Mouse (Mus musculus): ENCODE results near the gene Podn. TPM values are rescaled to one million over a fixed set of nuclear protein-coding genes. Genes with fewer than 3 reads are reported as not detected.

The Podn gene
- total and polyA plus RNA-seq, 3 experiments, result 0.04 TPM; not detected in 2

- TF ChIP-seq GATA1 (IDR thresholded peaks at IDR 0.05; ENCODE audit: low read depth, low read length) (no peak), EP300 (IDR thresholded peaks at IDR 0.05; ENCODE audit: low read depth in 1 of 2, low read length in 2 of 2) (no peak), CHD1 (IDR thresholded peaks at IDR 0.05; ENCODE audit: low read depth, low read length) (no peak)
- Histone ChIP-seq H3K9me3 (replicated peaks; ENCODE audit: insufficient read depth, low read length) (no peaks in the 10 kb centered on the region), H3K4me3 (ENCODE audit: control insufficient read depth in 1 of 2, insufficient read depth in 1 of 2, low read depth in 2 of 2, low read length in 2 of 2) (no peak overlapping the region), H3K36me3 (ENCODE audit: control insufficient read depth in 1 of 2, insufficient read depth in 2 of 2, low read length in 2 of 2) (peaks cover 0 to 10% of the 10 kb centered on the region in 2 experiments; a peak in 2 of 4 replicates), H3K79me2 (ENCODE audit: control insufficient read depth, insufficient read depth, low read length, poor library complexity) (no peaks in the 10 kb centered on the region), H3K9ac (ENCODE audit: control insufficient read depth, low read depth, low read length, poor library complexity, severe bottlenecking) (no peak overlapping the region), H3K27me3 (ENCODE audit: control insufficient read depth in 1 of 2, insufficient read depth in 2 of 2, low read length in 2 of 2) (no peaks in the 10 kb centered on the region; a peak in 1 of 4 replicates), H3K4me1 (ENCODE audit: control insufficient read depth in 1 of 2, insufficient read depth in 2 of 2, low read length in 2 of 2) (peaks cover 0 to 14% of the 10 kb centered on the region in 2 experiments; a peak in 2 of 4 replicates), H3K27ac (ENCODE audit: control insufficient read depth, low read depth, low read length) (no peak overlapping the region)
- no peak for DNase-seq (ENCODE audit: low read depth, low spot score)
Observed at GRCm38 (mm10) chr4:107979530-107979929, 116.7 kb downstream of the Podn start.

- Histone ChIP-seq H3K27me3 (ENCODE audit: control insufficient read depth in 1 of 2, insufficient read depth in 2 of 2, low read length in 2 of 2) (peaks cover 1 to 2% of the 10 kb centered on the region in 2 experiments; a peak in 2 of 4 replicates), H3K36me3 (ENCODE audit: control insufficient read depth in 1 of 2, insufficient read depth in 2 of 2, low read length in 2 of 2) (peaks cover 0 to 10% of the 10 kb centered on the region in 2 experiments; a peak in 2 of 4 replicates), H3K27ac (ENCODE audit: control insufficient read depth, low read depth, low read length) (no peak overlapping the region), H3K4me1 (ENCODE audit: control insufficient read depth in 1 of 2, insufficient read depth in 2 of 2, low read length in 2 of 2) (peaks cover 0 to 14% of the 10 kb centered on the region in 2 experiments; a peak in 2 of 4 replicates), H3K79me2 (ENCODE audit: control insufficient read depth, insufficient read depth, low read length, poor library complexity) (no peaks in the 10 kb centered on the region), H3K9me3 (replicated peaks; ENCODE audit: insufficient read depth, low read length) (no peaks in the 10 kb centered on the region), H3K9ac (ENCODE audit: control insufficient read depth, low read depth, low read length, poor library complexity, severe bottlenecking) (no peak overlapping the region), H3K4me3 (ENCODE audit: control insufficient read depth in 1 of 2, insufficient read depth in 1 of 2, low read depth in 2 of 2, low read length in 2 of 2) (no peak overlapping the region)
- no peak for DNase-seq (ENCODE audit: low read depth, low spot score)
- no peak for TF ChIP-seq CHD2 (IDR thresholded peaks at IDR 0.05; ENCODE audit: low read length)
- TF ChIP-seq MAZ (IDR thresholded peaks at IDR 0.05; ENCODE audit: low read depth, low read length), result no peak
- no peak for TF ChIP-seq MYC (IDR thresholded peaks at IDR 0.05; ENCODE audit: low read depth, low read length)
- no peak for TF ChIP-seq CTCF (IDR thresholded peaks at IDR 0.05 in 2 of 3, conservative IDR thresholded peaks at IDR 0.05 in 1 of 3; ENCODE audit: control insufficient read depth in 1 of 3, insufficient read depth in 1 of 3, low read depth in 2 of 3, low read length in 3 of 3, poor library complexity in 1 of 3, severe bottlenecking in 1 of 3)
- no peak for TF ChIP-seq ZNF384 (IDR thresholded peaks at IDR 0.05; ENCODE audit: low read depth, low read length)
- no peak for TF ChIP-seq MYB (IDR thresholded peaks at IDR 0.05; ENCODE audit: low read depth, low read length)
- no peak for TF ChIP-seq ELF1 (IDR thresholded peaks at IDR 0.05; ENCODE audit: low read depth, low read length)
- TF ChIP-seq USF1 (IDR thresholded peaks at IDR 0.05; ENCODE audit: low read depth, low read length), result no peak
- TF ChIP-seq SIN3A (IDR thresholded peaks at IDR 0.05; ENCODE audit: low read length), result no peak
- TF ChIP-seq UBTF (IDR thresholded peaks at IDR 0.05; ENCODE audit: borderline replicate concordance, insufficient read depth, low read depth, low read length), result no peak
- TF ChIP-seq MXI1 (IDR thresholded peaks at IDR 0.05; ENCODE audit: low read depth, low read length), result no peak
- TF ChIP-seq USF2 (IDR thresholded peaks at IDR 0.05; ENCODE audit: borderline replicate concordance in 1 of 2, insufficient read depth in 1 of 2, low read depth in 1 of 2, low read length in 2 of 2), result no peak
- no peak for TF ChIP-seq ETS1 (IDR thresholded peaks at IDR 0.05; ENCODE audit: low read depth, low read length)
- TF ChIP-seq ZMIZ1 (IDR thresholded peaks at IDR 0.05; ENCODE audit: low read depth, low read length), result no peak
Observed at GRCm38 (mm10) chr4:107977593-107977992, 118.7 kb downstream of the Podn start.

All from MEL (cell line).